Mouse (Mus musculus): ENCODE results near the gene Fscn2. TPM values are rescaled to one million over a fixed set of nuclear protein-coding genes. Genes with fewer than 3 reads are reported as not detected.
A peak's percentile ranks its signal among the peaks of the same experiment; 100 is the strongest.
"Not testable (repeated sequence)": the region's sequence is repeated elsewhere in the genome, so short reads cannot be mapped to it uniquely, and the experiment has no call there.

The Fscn2 gene
- polyA plus RNA-seq, 1 experiment from 2014 or later, result 1.3 TPM

GRCm38 (mm10) chr11:120344310-120344920 is 16.9 kb upstream of the Fscn2 start:
- WGBS, result 56% methylated on average over 5 of the region's 5 CpGs
- Histone ChIP-seq H3K4me1 (replicated peaks; ENCODE audit: insufficient read depth, low read length) (peaks cover 4% of the 10 kb centered on the region; the same call in 1 of the 2 replicates), H3K36me3 (ENCODE audit: insufficient read depth, low read length) (peaks cover 10% of the 10 kb centered on the region), H3K9ac (ENCODE audit: low read depth, low read length) (no peak overlapping the region), H3K4me2 (ENCODE audit: low read length) (peak overlapping the region; percentile 46), H3K9me3 (replicated peaks; ENCODE audit: low read length) (no peaks in the 10 kb centered on the region), H3K4me3 (replicated peaks; ENCODE audit: low read depth, low read length) (no peak overlapping the region), H3K27ac (peak overlapping the region; percentile 66; the same call in 1 of the 2 replicates), H3K27me3 (ENCODE audit: insufficient read depth, low read length) (no peaks in the 10 kb centered on the region)
- DNase-seq (ENCODE audit: low spot score) (no peak), ATAC-seq (replicated peaks; ENCODE audit: low FRiP score, low read depth) (no peak)
- no peak for TF ChIP-seq CTCF (IDR thresholded peaks at IDR 0.05; ENCODE audit: low read depth)

- WGBS, result 22% methylated on average over 1 of the region's 1 CpGs
- Histone ChIP-seq H3K27ac (peak overlapping the region; percentile 2; the same call in 1 of the 2 replicates), H3K4me3 (replicated peaks; ENCODE audit: low read depth, low read length) (0 out of 2 replicates have a peak overlapping the region, but pooled peaks have one; percentile 1), H3K27me3 (ENCODE audit: insufficient read depth, low read length) (no peaks in the 10 kb centered on the region), H3K36me3 (ENCODE audit: insufficient read depth, low read length) (peaks cover 10% of the 10 kb centered on the region), H3K9me3 (replicated peaks; ENCODE audit: low read length) (no peaks in the 10 kb centered on the region), H3K4me2 (ENCODE audit: low read length) (peak overlapping the region; percentile 46), H3K9ac (ENCODE audit: low read depth, low read length) (no peak overlapping the region), H3K4me1 (replicated peaks; ENCODE audit: insufficient read depth, low read length) (peaks cover 4% of the 10 kb centered on the region)
- DNase-seq (ENCODE audit: low spot score) (no peak), ATAC-seq (replicated peaks; ENCODE audit: low FRiP score, low read depth) (no peak)
- TF ChIP-seq CTCF (IDR thresholded peaks at IDR 0.05; ENCODE audit: low read depth), result no peak
These were observed 16.2 kb upstream of the Fscn2 start for GRCm38 (mm10) chr11:120345067-120345681.

- not testable (repeated sequence) for H3K9me3 ChIP-seq (replicated peaks; ENCODE audit: low read length); H3K27ac ChIP-seq; H3K4me1 ChIP-seq (replicated peaks; ENCODE audit: insufficient read depth, low read length); DNase-seq (ENCODE audit: low spot score); H3K27me3 ChIP-seq (ENCODE audit: insufficient read depth, low read length); ATAC-seq (replicated peaks; ENCODE audit: low FRiP score, low read depth); H3K9ac ChIP-seq (ENCODE audit: low read depth, low read length)
- H3K36me3 ChIP-seq (ENCODE audit: insufficient read depth, low read length), result peaks cover 10% of the 10 kb centered on the region
- peak overlapping the region; percentile 63 for H3K4me2 ChIP-seq (ENCODE audit: low read length)
- peak overlapping the region; percentile 40 for H3K4me3 ChIP-seq (replicated peaks; ENCODE audit: low read depth, low read length)
- WGBS, result 17% methylated on average over 8 of the region's 13 CpGs
These were observed 14.8 kb upstream of the Fscn2 start for GRCm38 (mm10) chr11:120346383-120347034.

- DNase-seq (ENCODE audit: low spot score) (no peak), ATAC-seq (replicated peaks; ENCODE audit: low FRiP score, low read depth) (no peak)
These were observed 14.0 kb upstream of the Fscn2 start for GRCm38 (mm10) chr11:120347301-120347700.

GRCm38 (mm10) chr11:120347791-120348683 is 13.3 kb upstream of the Fscn2 start, which contains the start of gene Actg1:
Actg1 (minus strand) TSS chr11:120348542.
- Histone ChIP-seq H3K4me2 (ENCODE audit: low read length) (peak within 1 kb of the TSS; percentile 97), H3K27ac (peak within 1 kb of the TSS; percentile 100), H3K4me3 (replicated peaks; ENCODE audit: low read depth, low read length) (peak within 1 kb of the TSS; percentile 95), H3K9ac (ENCODE audit: low read depth, low read length) (peak within 1 kb of the TSS; percentile 99), H3K36me3 (ENCODE audit: insufficient read depth, low read length) (peaks cover 10% of the 10 kb centered on the region), H3K27me3 (ENCODE audit: insufficient read depth, low read length) (no peaks in the 10 kb centered on the region), H3K9me3 (replicated peaks; ENCODE audit: low read length) (no peaks in the 10 kb centered on the region), H3K4me1 (replicated peaks; ENCODE audit: insufficient read depth, low read length) (peaks cover 8% of the 10 kb centered on the region)
- DNase-seq (ENCODE audit: low spot score) (peak; percentile 92), ATAC-seq (replicated peaks; ENCODE audit: low FRiP score, low read depth) (peak; percentile 62)
- no peak for TF ChIP-seq CTCF (IDR thresholded peaks at IDR 0.05; ENCODE audit: low read depth)
- WGBS, result 4% methylated on average over 97 of the region's 103 CpGs

More at GRCm38 (mm10) chr11:120347301-120347700, 14.0 kb upstream of the Fscn2 start:
- peaks cover 10% of the 10 kb centered on the region for H3K36me3 ChIP-seq (ENCODE audit: insufficient read depth, low read length)
- H3K9me3 ChIP-seq (replicated peaks; ENCODE audit: low read length), result no peaks in the 10 kb centered on the region
- peak overlapping the region; percentile 99 for H3K9ac ChIP-seq (ENCODE audit: low read depth, low read length)
- no peaks in the 10 kb centered on the region for H3K27me3 ChIP-seq (ENCODE audit: insufficient read depth, low read length)
- WGBS, result 4% methylated on average over 9 of the region's 10 CpGs
- peak overlapping the region; percentile 97 for H3K4me2 ChIP-seq (ENCODE audit: low read length)
- TF ChIP-seq CTCF (IDR thresholded peaks at IDR 0.05; ENCODE audit: low read depth), result no peak
- peak overlapping the region; percentile 95 for H3K4me3 ChIP-seq (replicated peaks; ENCODE audit: low read depth, low read length)
- H3K4me1 ChIP-seq (replicated peaks; ENCODE audit: insufficient read depth, low read length), result peaks cover 8% of the 10 kb centered on the region
- H3K27ac ChIP-seq, result no peak overlapping the region
